Mouse (Mus musculus) hindbrain, embryonic 13.5 days (tissue): ENCODE data around the gene Nol3. TPM values are rescaled to one million over a fixed set of nuclear protein-coding genes. Genes with fewer than 3 reads are reported as not detected.

Source experiments
- ATAC-seq: fragments of 200-750 bp; cut with Nextera tagmentation; 2 replicates; pipeline ENCODE4 v1.8.0; 2017; ENCODE audit warnings: moderate TSS enrichment; ENCODE audit not compliant: low FRiP score
- H3K27ac ChIP-seq: fragments of 300-500 bp; sonication (generic); 2 replicates; pipeline ENCODE4 v1.5.1; 2015; ENCODE audit warnings: inconsistent platforms, mild to moderate bottlenecking, moderate library complexity
- H3K27me3 ChIP-seq: fragments of 300-500 bp; sonication (generic); 2 replicates; pipeline ENCODE4 v1.6.1; 2015; ENCODE audit warnings: mild to moderate bottlenecking, inconsistent platforms
- H3K36me3 ChIP-seq: fragments of 300-500 bp; sonication (generic); 2 replicates; pipeline ENCODE4 v1.6.1; 2015; ENCODE audit warnings: mild to moderate bottlenecking, inconsistent platforms
- H3K4me1 ChIP-seq: fragments of 300-500 bp; sonication (generic); replicated peaks from 2 replicates; pipeline ENCODE4 v1.6.1; 2015; ENCODE audit warnings: inconsistent platforms
- H3K4me2 ChIP-seq: fragments of 300-500 bp; sonication (generic); 2 replicates; pipeline ENCODE4 v1.6.1; 2015; ENCODE audit warnings: inconsistent platforms, mild to moderate bottlenecking, moderate library complexity
- H3K4me3 ChIP-seq: fragments of 300-500 bp; sonication (generic); 2 replicates; pipeline ENCODE4 v1.5.1; 2015; ENCODE audit warnings: mild to moderate bottlenecking, inconsistent platforms
- H3K9ac ChIP-seq: fragments of 300-500 bp; sonication (generic); 2 replicates; pipeline ENCODE4 v1.6.1; 2015; ENCODE audit warnings: mild to moderate bottlenecking, inconsistent platforms
- H3K9me3 ChIP-seq: fragments of 300-500 bp; sonication (generic); 2 replicates; pipeline ENCODE4 v1.6.1; 2016; ENCODE audit warnings: inconsistent platforms
- WGBS: fragments of 180-500 bp; shearing (Covaris S2); methylation state at CpG from one replicate; pipeline ENCODE4 v1.1.7; 2015; 5-methylcytosine and 5-hydroxymethylcytosine counted together
- polyA plus RNA-seq: library from polyadenylated mRNA; unstranded; fragments of >200 nt; fragmentation: Nextera tagmentation; extraction: Ambion mirVana; gene quantifications from 2 replicates; pipeline ENCODE4 v1.2.1, GENCODE M21; 2015

Gene Nol3
- polyA plus RNA-seq, 1 experiment from 2014 or later = 4.5 TPM

- H3K9me3 ChIP-seq = no peaks in the 10 kb centered on the region
- peaks cover 29% of the 10 kb centered on the region for H3K36me3 ChIP-seq
- H3K4me3 ChIP-seq = peak within 1 kb of the TSS; percentile 57
- peak within 1 kb of the TSS; percentile 62 for H3K27ac ChIP-seq
- peak within 1 kb of the TSS; percentile 84 for H3K9ac ChIP-seq
- H3K4me2 ChIP-seq = peak within 1 kb of the TSS; percentile 93
- WGBS = 2% methylated on average over 14 of the region's 14 CpGs
- peaks cover 37% of the 10 kb centered on the region for H3K4me1 ChIP-seq
- H3K27me3 ChIP-seq = peaks cover 57% of the 10 kb centered on the region
- no peak for ATAC-seq
Observed at GRCm38 (mm10) chr8:105254966-105255350, 21.0 kb upstream of the Nol3 start, which contains the start of gene B3gnt9. Gene B3gnt9, minus strand, starts transcription at chr8:105255153.

- Histone ChIP-seq H3K9ac (no peak overlapping the region), H3K4me2 (no peak overlapping the region), H3K9me3 (no peaks in the 10 kb centered on the region), H3K36me3 (peaks cover 5% of the 10 kb centered on the region; the same call in 1 of the 2 replicates), H3K27me3 (peaks cover 79% of the 10 kb centered on the region), H3K27ac (no peak overlapping the region), H3K4me3 (no peak overlapping the region), H3K4me1 (peaks cover 39% of the 10 kb centered on the region)
- WGBS = 63% methylated on average over 7 of the region's 7 CpGs
- ATAC-seq = no peak
Observed at GRCm38 (mm10) chr8:105257318-105258114, 18.4 kb upstream of the Nol3 start.

GRCm38 (mm10) chr8:105258911-105259720, 16.8 kb upstream of the Nol3 start:
- H3K36me3 ChIP-seq = no peaks in the 10 kb centered on the region
- H3K27me3 ChIP-seq = peaks cover 89% of the 10 kb centered on the region
- peaks cover 32% of the 10 kb centered on the region for H3K4me1 ChIP-seq
- H3K4me2 ChIP-seq = peak overlapping the region; percentile 71
- peak; percentile 55; the same call in 1 of the 2 replicates for ATAC-seq
- peak overlapping the region; percentile 41 for H3K4me3 ChIP-seq
- no peak overlapping the region for H3K27ac ChIP-seq
- H3K9ac ChIP-seq = peak overlapping the region; percentile 63
- 2% methylated on average over 55 of the region's 55 CpGs for WGBS
- no peaks in the 10 kb centered on the region for H3K9me3 ChIP-seq

GRCm38 (mm10) chr8:105259721-105260320, 16.1 kb upstream of the Nol3 start:
- peaks cover 31% of the 10 kb centered on the region for H3K4me1 ChIP-seq
- H3K27me3 ChIP-seq = peaks cover 94% of the 10 kb centered on the region
- H3K36me3 ChIP-seq = no peaks in the 10 kb centered on the region
- peak overlapping the region; percentile 63 for H3K9ac ChIP-seq
- WGBS = 5% methylated on average over 30 of the region's 30 CpGs
- H3K9me3 ChIP-seq = no peaks in the 10 kb centered on the region
- peak overlapping the region; percentile 41 for H3K4me3 ChIP-seq
- H3K4me2 ChIP-seq = peak overlapping the region; percentile 71
- no peak overlapping the region for H3K27ac ChIP-seq
- peak; percentile 46 for ATAC-seq

- H3K9me3 ChIP-seq = no peaks in the 10 kb centered on the region
- H3K4me1 ChIP-seq = peaks cover 28% of the 10 kb centered on the region
- H3K4me2 ChIP-seq = no peak overlapping the region
- H3K9ac ChIP-seq = no peak overlapping the region
- no peaks in the 10 kb centered on the region for H3K36me3 ChIP-seq
- 56% methylated on average over 7 of the region's 7 CpGs for WGBS
- peaks cover 94% of the 10 kb centered on the region for H3K27me3 ChIP-seq
- no peak overlapping the region for H3K4me3 ChIP-seq
- H3K27ac ChIP-seq = no peak overlapping the region
- no peak for ATAC-seq
Observed at GRCm38 (mm10) chr8:105260371-105261099, 15.4 kb upstream of the Nol3 start.

- no peak for ATAC-seq
- Histone ChIP-seq H3K27me3 (peaks cover 94% of the 10 kb centered on the region), H3K4me3 (no peak overlapping the region), H3K27ac (no peak overlapping the region), H3K4me2 (no peak overlapping the region), H3K9ac (no peak overlapping the region), H3K4me1 (peaks cover 28% of the 10 kb centered on the region), H3K9me3 (peaks cover 4% of the 10 kb centered on the region; the same call in 1 of the 2 replicates), H3K36me3 (no peaks in the 10 kb centered on the region)
- 81% methylated on average over 12 of the region's 12 CpGs for WGBS
Observed at GRCm38 (mm10) chr8:105261326-105261980, 14.5 kb upstream of the Nol3 start.

GRCm38 (mm10) chr8:105263244-105263912, 12.6 kb upstream of the Nol3 start:
- H3K27ac ChIP-seq = no peak overlapping the region
- ATAC-seq = no peak
- WGBS = 40% methylated on average over 16 of the region's 16 CpGs
- H3K9me3 ChIP-seq = peaks cover 5% of the 10 kb centered on the region; the same call in 1 of the 2 replicates
- H3K9ac ChIP-seq = no peak overlapping the region
- peak overlapping the region; percentile 55; the same call in 1 of the 2 replicates for H3K4me3 ChIP-seq
- H3K4me2 ChIP-seq = no peak overlapping the region
- H3K4me1 ChIP-seq = peaks cover 37% of the 10 kb centered on the region
- H3K27me3 ChIP-seq = peaks cover 96% of the 10 kb centered on the region
- H3K36me3 ChIP-seq = no peaks in the 10 kb centered on the region

GRCm38 (mm10) chr8:105264024-105264982, 11.6 kb upstream of the Nol3 start, which contains the start of the genes Tradd and Fbxl8:
Gene Tradd, minus strand, starts transcription at chr8:105264609.
Gene Fbxl8, plus strand, starts transcription at chr8:105264648.
- H3K36me3 ChIP-seq = no peaks in the 10 kb centered on the region
- no peak within 1 kb of the TSS for H3K27ac ChIP-seq
- peaks cover 5% of the 10 kb centered on the region; the same call in 1 of the 2 replicates for H3K9me3 ChIP-seq
- no peak for ATAC-seq
- peaks cover 37% of the 10 kb centered on the region for H3K4me1 ChIP-seq
- H3K4me3 ChIP-seq = peak within 1 kb of the TSS; percentile 55
- peak within 1 kb of the TSS; percentile 76 for H3K4me2 ChIP-seq
- WGBS = 2% methylated on average over 54 of the region's 54 CpGs
- H3K27me3 ChIP-seq = peaks cover 96% of the 10 kb centered on the region
- H3K9ac ChIP-seq = peak within 1 kb of the TSS; percentile 76

GRCm38 (mm10) chr8:105265128-105265527, 10.8 kb upstream of the Nol3 start:
- ATAC-seq = no peak
- Histone ChIP-seq H3K27ac (no peak overlapping the region), H3K9me3 (peaks cover 5% of the 10 kb centered on the region; the same call in 1 of the 2 replicates), H3K4me3 (peak overlapping the region; percentile 55), H3K4me1 (peaks cover 37% of the 10 kb centered on the region), H3K9ac (no peak overlapping the region; the same call in 1 of the 2 replicates), H3K36me3 (no peaks in the 10 kb centered on the region), H3K4me2 (peak overlapping the region; percentile 76), H3K27me3 (peaks cover 96% of the 10 kb centered on the region)
- WGBS = 11% methylated on average over 10 of the region's 10 CpGs

GRCm38 (mm10) chr8:105266775-105267174, 9.2 kb upstream of the Nol3 start:
- H3K36me3 ChIP-seq = no peaks in the 10 kb centered on the region

More at GRCm38 (mm10) chr8:105266775-105267174, 9.2 kb upstream of the Nol3 start:
- no peak overlapping the region for H3K4me2 ChIP-seq
- 10% methylated on average over 13 of the region's 13 CpGs for WGBS
- H3K4me3 ChIP-seq = no peak overlapping the region
- ATAC-seq = no peak
- peaks cover 96% of the 10 kb centered on the region for H3K27me3 ChIP-seq
- no peak overlapping the region for H3K27ac ChIP-seq
- peaks cover 46% of the 10 kb centered on the region for H3K4me1 ChIP-seq
- peaks cover 5% of the 10 kb centered on the region; the same call in 1 of the 2 replicates for H3K9me3 ChIP-seq
- H3K9ac ChIP-seq = no peak overlapping the region
